Mouse (Mus musculus) thymus, postnatal 14 days (tissue): ENCODE data around the gene Med28.

Experiments used
- DNase-seq: peaks from one replicate; pipeline ENCODE4 v3.0.0; 2021

The Med28 gene

GRCm38 (mm10) chr5:45513511-45513910 lies 6.5 kb upstream of the Med28 start:
- DNase-seq = no peak

GRCm38 (mm10) chr5:45514599-45514998 lies 5.4 kb upstream of the Med28 start:
- DNase-seq = no peak

GRCm38 (mm10) chr5:45515151-45515743 lies 4.8 kb upstream of the Med28 start:
- no peak for DNase-seq

- no peak for DNase-seq
Measured at GRCm38 (mm10) chr5:45520809-45521110, 731 bp downstream of the Med28 start.

GRCm38 (mm10) chr5:45521601-45522000 lies 1.6 kb downstream of the Med28 start:
- DNase-seq = no peak

- DNase-seq = no peak
Measured at GRCm38 (mm10) chr5:45525101-45525500, 5.1 kb downstream of the Med28 start.

GRCm38 (mm10) chr5:45526338-45526737 lies 6.3 kb downstream of the Med28 start:
- no peak for DNase-seq

GRCm38 (mm10) chr5:45529696-45530095 lies 9.7 kb downstream of the Med28 start:
- DNase-seq = no peak

- peak; percentile 86 for DNase-seq
Measured at GRCm38 (mm10) chr5:45534319-45535098, 14.5 kb downstream of the Med28 start.

GRCm38 (mm10) chr5:45535177-45535576 lies 15.1 kb downstream of the Med28 start:
- DNase-seq = no peak

GRCm38 (mm10) chr5:45539502-45539901 lies 19.5 kb downstream of the Med28 start:
- no peak for DNase-seq

GRCm38 (mm10) chr5:45543374-45543773 lies 23.3 kb downstream of the Med28 start:
- no peak for DNase-seq

- no peak for DNase-seq
Measured at GRCm38 (mm10) chr5:45549586-45549985, 29.6 kb downstream of the Med28 start.

- DNase-seq = peak; percentile 6
Measured at GRCm38 (mm10) chr5:45564054-45564453, 44.0 kb downstream of the Med28 start.

GRCm38 (mm10) chr5:45565829-45566228 lies 45.8 kb downstream of the Med28 start:
- DNase-seq = no peak

- no peak for DNase-seq
Measured at GRCm38 (mm10) chr5:45572816-45573215, 52.8 kb downstream of the Med28 start.

- DNase-seq = no peak
Measured at GRCm38 (mm10) chr5:45576716-45577115, 56.7 kb downstream of the Med28 start.

GRCm38 (mm10) chr5:45577376-45577775 lies 57.3 kb downstream of the Med28 start:
- no peak for DNase-seq
